Mouse (Mus musculus): Measurements from ENCODE around the gene Catsperg1.

GRCm38 (mm10) chr7:29155196-29155837, 58.5 kb downstream of the Catsperg1 start:
- TF ChIP-seq CTCF (IDR thresholded peaks at IDR 0.05; ENCODE audit: low read depth) (no peak), EP300 (IDR thresholded peaks at IDR 0.05; ENCODE audit: low read depth) (no peak)

Data from liver, embryonic 14.5 days (tissue).